Mouse (Mus musculus) bone marrow macrophage, adult 2 months (primary cell): ENCODE measurements around the gene Ifrd2.

Experiments used
- CTCF ChIP-seq: IDR thresholded peaks from 2 replicates; pipeline ENCODE4 v1.5.1; 2012; ENCODE audit warnings: low read depth, mild to moderate bottlenecking, low read length, moderate library complexity
- POLR2A ChIP-seq: IDR thresholded peaks from 2 replicates; pipeline ENCODE4 v1.6.1; 2012; ENCODE audit warnings: mild to moderate bottlenecking, low read depth, low read length, borderline replicate concordance

DNA sequence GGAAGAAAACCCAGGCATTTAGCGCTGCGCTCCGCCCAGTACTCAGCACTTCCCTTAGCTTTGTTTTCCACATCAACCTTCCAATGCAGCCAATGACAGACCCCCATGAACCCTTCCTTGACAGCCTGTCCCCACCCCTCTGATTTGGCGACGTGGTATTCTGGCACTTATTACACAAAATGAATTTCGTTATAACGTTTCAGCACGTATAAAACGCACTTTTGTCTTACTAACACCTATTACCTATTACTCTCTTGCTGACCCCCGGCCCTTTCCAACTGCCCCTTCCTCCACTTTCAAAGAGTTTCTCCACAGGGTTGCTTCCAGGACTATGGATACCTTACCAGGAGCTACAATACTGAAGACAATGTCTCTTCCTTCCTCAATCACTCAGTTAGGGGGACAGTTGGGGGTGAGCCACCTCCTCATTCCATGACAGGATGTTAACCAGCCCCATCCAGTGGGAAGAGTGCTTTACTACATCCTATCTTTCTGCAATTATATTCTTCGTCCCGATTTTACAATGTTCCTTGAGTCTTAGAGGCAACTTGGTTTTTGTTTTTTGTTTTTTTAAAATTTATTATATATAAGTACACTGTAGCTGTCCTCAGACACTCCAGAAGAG is 25.6 kb downstream of the Ifrd2 start:
- TF ChIP-seq CTCF: no peak
- TF ChIP-seq POLR2A: no peak
